Mouse (Mus musculus) T-helper 17 cell (primary cell): ENCODE measurements around the gene Acadm.

Experiments
- in situ Hi-C, 2 experiments: fragments of 300-600 bp; cut with MboI, MseI; formaldehyde crosslinking; loops; 1 replicate in 1 of 2; 2 replicates in 1 of 2; pipeline ENCODE4 v1.15.1; 2025; ENCODE audit warnings: high pct_unique_total_duplicates in 2 of 2

Gene Acadm

GRCm38 (mm10) chr3:153944335-153944990 lies at the start of gene Acadm:
TSS of gene Acadm (minus strand) at chr3:153944632.
- in situ Hi-C loops, result no loop called here

GRCm38 (mm10) chr3:153984428-153985340 lies 40.3 kb upstream of the Acadm start:
- in situ Hi-C loops, result no loop called here

- in situ Hi-C loops, result no loop called here
Observed at GRCm38 (mm10) chr3:153980611-153981010, 36.2 kb upstream of the Acadm start.

- in situ Hi-C loops, result loop anchor here in 1 of 2 experiments (10.0 kb wide), 1 partner anchor 599 kb away; no protein-coding TSS in a partner anchor
Observed at GRCm38 (mm10) chr3:153975791-153976190, 31.4 kb upstream of the Acadm start.

GRCm38 (mm10) chr3:153975060-153975459 lies 30.6 kb upstream of the Acadm start:
- in situ Hi-C loops, result loop anchor here in 1 of 2 experiments (10.0 kb wide), 1 partner anchor 600 kb away; no protein-coding TSS in a partner anchor

GRCm38 (mm10) chr3:153973949-153974760 lies 29.7 kb upstream of the Acadm start:
- in situ Hi-C loops, result loop anchor here (10.0 to 25.0 kb wide), 2 partner anchors 601 to 1113 kb away; partner anchors contain the start of genes Fpgt (in 2 of the 2) and Lrriq3 (in 2 of the 2)

GRCm38 (mm10) chr3:153973171-153973948 lies 28.9 kb upstream of the Acadm start, which contains the start of gene Slc44a5:
TSS of gene Slc44a5 (plus strand) at chr3:153973436.
- in situ Hi-C loops, result loop anchor here (10.0 to 25.0 kb wide), 2 partner anchors 601 to 1114 kb away; partner anchors contain the start of genes Fpgt (in 2 of the 2) and Lrriq3 (in 2 of the 2)

GRCm38 (mm10) chr3:153969451-153969850 lies 25.0 kb upstream of the Acadm start:
- in situ Hi-C loops, result loop anchor here (5.0 to 25.0 kb wide), 3 partner anchors 258 to 1118 kb away; partner anchors contain the start of genes Fpgt (in 2 of the 2) and Lrriq3 (in 2 of the 2)

GRCm38 (mm10) chr3:153968549-153968948 lies 24.1 kb upstream of the Acadm start:
- in situ Hi-C loops, result loop anchor here (5.0 to 25.0 kb wide), 3 partner anchors 259 to 1119 kb away; partner anchors contain the start of genes Fpgt (in 2 of the 2) and Lrriq3 (in 2 of the 2)

- in situ Hi-C loops, result loop anchor here (5.0 to 25.0 kb wide), 3 partner anchors 260 to 1120 kb away; partner anchors contain the start of genes Fpgt (in 2 of the 2) and Lrriq3 (in 2 of the 2)
Observed at GRCm38 (mm10) chr3:153967447-153967846, 23.0 kb upstream of the Acadm start.

- in situ Hi-C loops, result loop anchor here (10.0 to 25.0 kb wide), 2 partner anchors 613 to 1125 kb away; partner anchors contain the start of genes Fpgt (in 2 of the 2) and Lrriq3 (in 2 of the 2)
Observed at GRCm38 (mm10) chr3:153961632-153962389, 17.4 kb upstream of the Acadm start.

- in situ Hi-C loops, result loop anchor here (10.0 to 25.0 kb wide), 2 partner anchors 614 to 1126 kb away; partner anchors contain the start of genes Fpgt (in 2 of the 2) and Lrriq3 (in 2 of the 2)
Observed at GRCm38 (mm10) chr3:153960884-153961283, 16.5 kb upstream of the Acadm start.

GRCm38 (mm10) chr3:153959731-153960207 lies 15.3 kb upstream of the Acadm start:
- in situ Hi-C loops, result loop anchor here (5.0 to 25.0 kb wide), 3 partner anchors 268 to 1128 kb away; partner anchors contain the start of genes Fpgt (in 2 of the 2) and Lrriq3 (in 2 of the 2)

- in situ Hi-C loops, result loop anchor here (5.0 to 25.0 kb wide), 2 partner anchors 268 to 1128 kb away; partner anchors contain the start of genes Fpgt (in 2 of the 2) and Lrriq3 (in 2 of the 2)
Observed at GRCm38 (mm10) chr3:153959035-153959730, 14.8 kb upstream of the Acadm start.

- in situ Hi-C loops, result loop anchor here (5.0 to 25.0 kb wide), 2 partner anchors 269 to 1129 kb away; partner anchors contain the start of genes Fpgt (in 2 of the 2) and Lrriq3 (in 2 of the 2)
Observed at GRCm38 (mm10) chr3:153957916-153958315, 13.5 kb upstream of the Acadm start.

GRCm38 (mm10) chr3:153948176-153948575 lies 3.7 kb upstream of the Acadm start:
- in situ Hi-C loops, result no loop called here

GRCm38 (mm10) chr3:153947271-153947670 lies 2.8 kb upstream of the Acadm start:
- in situ Hi-C loops, result no loop called here

GRCm38 (mm10) chr3:153943901-153944334 lies 514 bp downstream of the Acadm start:
- in situ Hi-C loops, result no loop called here
